Mouse (Mus musculus) cerebellum, adult 2 months (tissue): ENCODE data around the gene Parvb. TPM values are rescaled to one million over a fixed set of nuclear protein-coding genes. Genes with fewer than 3 reads are reported as not detected.

Experiments used
- DNase-seq, 2 experiments: peaks; one replicate each; pipeline ENCODE4 v3.0.0; 2021
- H3K27ac ChIP-seq: fragments of 200-500 bp; 2 replicates; pipeline ENCODE4 v1.5.1; 2012; ENCODE audit warnings: low read length, control low read depth, inconsistent platforms; ENCODE audit not compliant: insufficient read depth
- H3K27me3 ChIP-seq: fragments of 200-500 bp; 2 replicates; pipeline ENCODE4 v1.6.1; 2012; ENCODE audit warnings: inconsistent platforms, mild to moderate bottlenecking, low read length, moderate library complexity; ENCODE audit not compliant: control insufficient read depth, insufficient read depth
- H3K4me1 ChIP-seq: fragments of 200-500 bp; 2 replicates; pipeline ENCODE4 v1.6.1; 2011; ENCODE audit warnings: low read length; ENCODE audit not compliant: control insufficient read depth, insufficient read depth
- H3K4me3 ChIP-seq: fragments of 200-500 bp; replicated peaks from 2 replicates; pipeline ENCODE3; 2011; ENCODE audit warnings: mild to moderate bottlenecking, low read depth, low read length, control low read depth; ENCODE audit not compliant: insufficient read depth
- CTCF ChIP-seq: fragments of 200-500 bp; IDR thresholded peaks from 2 replicates; pipeline ENCODE4 v1.5.1; 2011; ENCODE audit warnings: low read depth, mild to moderate bottlenecking, control low read depth, low read length, moderate library complexity, borderline replicate concordance; ENCODE audit not compliant: insufficient read depth
- POLR2A ChIP-seq: fragments of 200-500 bp; IDR thresholded peaks from 2 replicates; pipeline ENCODE4 v1.6.1; 2011; ENCODE audit warnings: low read length, control low read depth, borderline replicate concordance; ENCODE audit not compliant: insufficient read depth
- WGBS: fragments of 180-500 bp; shearing (Covaris S2); methylation state at CpG from one replicate; pipeline ENCODE4 v1.1.7; 2018; 5-methylcytosine and 5-hydroxymethylcytosine counted together
- polyA plus RNA-seq: library from polyadenylated mRNA; depleted of rRNA; stranded (reverse); fragments of >200 nt; gene quantifications from 2 replicates; pipeline ENCODE4 v1.2.3, GENCODE M21; 2012; rRNA removed

Parvb gene
- 16.4 and 18.1 TPM in 2 replicates for polyA plus RNA-seq

DNA sequence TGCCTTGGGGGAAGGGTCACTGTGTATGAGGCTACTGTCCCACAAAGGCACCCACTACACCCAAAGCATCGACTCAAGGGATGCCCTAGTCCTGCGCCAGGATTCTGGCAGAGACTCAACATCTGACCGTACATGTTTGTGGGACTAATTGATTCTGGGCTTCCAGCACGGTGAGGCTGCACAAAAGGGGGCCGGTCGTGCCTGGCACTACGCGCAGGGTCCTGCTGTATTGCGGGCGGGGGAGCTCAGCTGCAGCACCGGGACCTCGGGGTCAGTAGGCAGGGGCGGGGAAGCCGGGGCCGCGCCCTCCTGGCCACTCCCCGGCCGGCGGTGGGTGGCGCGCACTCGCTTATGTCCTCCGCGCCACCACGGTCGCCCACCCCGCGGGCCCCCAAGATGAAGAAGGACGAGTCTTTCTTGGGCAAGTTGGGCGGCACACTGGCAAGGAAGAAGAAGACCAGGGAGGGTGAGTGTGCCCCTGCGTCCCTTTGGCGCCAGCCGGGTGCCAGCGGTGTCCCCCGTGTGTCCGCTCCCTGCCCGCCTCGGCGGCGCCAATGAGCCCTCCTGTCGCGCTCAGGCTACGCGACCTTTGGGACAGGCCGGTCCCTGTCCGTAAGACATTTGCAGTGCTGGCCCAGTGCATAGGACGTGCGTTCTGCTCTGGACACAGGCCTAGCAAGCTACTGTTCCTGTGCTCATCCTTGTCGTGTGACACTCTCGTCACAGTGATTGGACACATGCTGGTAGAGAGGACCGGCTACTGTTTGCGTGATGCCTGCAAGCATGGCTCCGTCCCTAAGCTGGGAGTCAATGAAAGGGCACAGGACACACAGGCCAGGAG is at the start of gene Parvb:
Parvb (plus strand) TSS at position 323 of the 841 bp plus-strand sequence.
- peak within 1 kb of the TSS; percentile 18 for H3K27ac ChIP-seq
- DNase-seq = peak; percentile 68 to 74
- WGBS = under 1% methylated on average over 53 of the region's 53 CpGs
- TF ChIP-seq CTCF = no peak
- peak; percentile 53; the same call in 1 of the 2 replicates for TF ChIP-seq POLR2A
- peaks cover 4% of the 10 kb centered on the region; the same call in 1 of the 2 replicates for H3K4me1 ChIP-seq
- peak within 1 kb of the TSS; percentile 56 for H3K4me3 ChIP-seq
- H3K27me3 ChIP-seq = no peaks in the 10 kb centered on the region; the same call in 1 of the 2 replicates

GRCm38 (mm10) chr15:84183967-84184366 is 47.9 kb upstream of the Parvb start:
- no peak overlapping the region for H3K27ac ChIP-seq
- WGBS = 65% methylated on average over 1 of the region's 1 CpGs
- H3K27me3 ChIP-seq = no peaks in the 10 kb centered on the region
- no peak overlapping the region for H3K4me3 ChIP-seq
- no peak for DNase-seq
- TF ChIP-seq POLR2A (no peak), CTCF (no peak)
- no peaks in the 10 kb centered on the region for H3K4me1 ChIP-seq

GRCm38 (mm10) chr15:84186196-84186595 is 45.6 kb upstream of the Parvb start:
- Histone ChIP-seq H3K27me3 (no peaks in the 10 kb centered on the region), H3K27ac (no peak overlapping the region), H3K4me1 (no peaks in the 10 kb centered on the region), H3K4me3 (no peak overlapping the region)
- WGBS = 62% methylated on average over 4 of the region's 4 CpGs
- TF ChIP-seq CTCF = no peak
- no peak for TF ChIP-seq POLR2A
- DNase-seq = no peak

GRCm38 (mm10) chr15:84188887-84189530 is 42.8 kb upstream of the Parvb start:
- no peak overlapping the region for H3K27ac ChIP-seq
- no peaks in the 10 kb centered on the region for H3K4me1 ChIP-seq
- TF ChIP-seq POLR2A = no peak
- TF ChIP-seq CTCF = no peak
- 66% methylated on average over 2 of the region's 2 CpGs for WGBS
- no peaks in the 10 kb centered on the region for H3K27me3 ChIP-seq
- no peak overlapping the region for H3K4me3 ChIP-seq
- no peak for DNase-seq

- H3K27me3 ChIP-seq = no peaks in the 10 kb centered on the region
- no peak overlapping the region for H3K4me3 ChIP-seq
- TF ChIP-seq POLR2A (no peak), CTCF (no peak)
- WGBS = 43% methylated on average over 3 of the region's 3 CpGs
- H3K4me1 ChIP-seq = no peaks in the 10 kb centered on the region
- no peak overlapping the region for H3K27ac ChIP-seq
- no peak for DNase-seq
Measured at GRCm38 (mm10) chr15:84189881-84190280, 42.0 kb upstream of the Parvb start.

DNA sequence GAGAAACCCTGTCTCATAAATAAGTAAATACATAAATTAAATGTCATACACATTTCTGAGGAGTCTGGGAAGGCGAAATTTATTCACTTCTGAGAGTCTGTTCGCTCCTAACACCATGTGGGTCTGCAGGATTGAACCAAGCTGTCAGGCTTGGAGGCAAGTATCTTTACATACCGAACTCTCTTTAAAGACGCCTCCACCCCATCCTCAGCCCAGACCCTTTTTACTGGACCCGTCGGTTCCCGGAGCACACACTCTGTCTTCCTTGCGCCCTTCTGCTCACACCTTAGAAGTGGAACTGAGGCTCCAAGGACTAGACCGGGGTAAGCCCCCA is 40.2 kb upstream of the Parvb start:
- DNase-seq = no peak

GRCm38 (mm10) chr15:84192058-84192791 is 39.6 kb upstream of the Parvb start, which contains the start of gene Samm50:
Gene Samm50 (plus strand): TSS chr15:84192241.
- no peaks in the 10 kb centered on the region for H3K27me3 ChIP-seq
- 6% methylated on average over 48 of the region's 48 CpGs for WGBS
- TF ChIP-seq POLR2A (peak; percentile 81), CTCF (peak; percentile 20; the same call in 1 of the 2 replicates)
- peak within 1 kb of the TSS; percentile 75 for H3K27ac ChIP-seq
- peak; percentile 93 to 94 for DNase-seq
- H3K4me1 ChIP-seq = no peaks in the 10 kb centered on the region
- H3K4me3 ChIP-seq = peak within 1 kb of the TSS; percentile 94

More for the DNA sequence above, 40.2 kb upstream of the Parvb start:
- Histone ChIP-seq H3K4me3 (peak overlapping the region; percentile 94), H3K27me3 (no peaks in the 10 kb centered on the region), H3K4me1 (no peaks in the 10 kb centered on the region), H3K27ac (peak overlapping the region; percentile 49)
- WGBS = 4% methylated on average over 9 of the region's 9 CpGs
- TF ChIP-seq POLR2A (no peak), CTCF (no peak)
